Mouse (Mus musculus): ENCODE results near the gene Gprasp1. TPM values are rescaled to one million over a fixed set of nuclear protein-coding genes. Genes with fewer than 3 reads are reported as not detected.

Gene Gprasp1
- polyA plus RNA-seq (2014; fragmentation: Nextera tagmentation; extraction: Ambion mirVana), result 37.7 and 37.9 TPM in 2 replicates

DNA sequence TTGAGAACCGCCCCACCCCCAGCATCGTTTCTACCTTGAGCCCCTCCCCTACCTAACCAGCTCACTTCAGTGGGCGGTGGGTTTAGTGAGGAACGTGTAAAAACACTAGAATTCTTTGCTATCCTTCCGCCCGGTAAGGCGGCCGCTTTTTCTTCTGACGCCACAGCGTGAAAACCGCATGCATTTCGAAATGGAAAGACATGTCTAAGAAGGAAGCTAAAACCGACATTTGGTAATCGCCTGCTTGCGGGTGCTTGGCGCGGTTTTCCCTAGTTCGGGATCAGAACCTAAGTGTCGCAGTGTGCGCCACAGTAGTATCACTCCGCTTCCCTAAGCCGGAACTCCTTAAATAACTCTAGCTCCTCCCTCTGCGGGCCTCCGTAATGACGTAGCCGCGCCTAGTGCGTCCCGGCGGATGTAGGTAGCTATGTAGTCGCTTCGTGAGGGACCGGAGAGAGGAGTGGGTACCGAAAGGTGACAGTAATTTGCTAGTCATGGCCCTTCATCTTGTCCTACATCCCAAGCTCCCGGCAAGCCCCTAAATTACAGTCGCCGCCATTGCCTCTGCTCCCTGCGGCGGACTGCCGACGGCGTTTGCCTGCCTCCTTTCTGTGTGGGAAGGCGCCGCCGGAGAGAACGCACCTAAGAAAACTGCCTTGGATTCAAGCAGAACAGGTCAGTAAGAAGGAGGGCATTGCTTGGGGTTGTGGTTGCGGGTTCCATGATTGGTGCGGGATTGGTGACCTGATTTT lies at the start of gene Gprasp1, which contains the start of gene Armcx5:
TSS of gene Gprasp1 (plus strand) at position 430 of the 752 bp plus-strand sequence.
TSS of gene Armcx5 (plus strand) at position 430 of the 752 bp plus-strand sequence.
- peak within 1 kb of the TSS; percentile 67 to 76 for H3K4me3 ChIP-seq (ENCODE audit: control insufficient read depth in 1 of 2, insufficient read depth in 1 of 2, low read depth in 1 of 2, low read length in 2 of 2)
- peak; percentile 83 for ATAC-seq (ENCODE audit: insufficient number of reproducible peaks, insufficient read depth, low FRiP score, low read depth)
- peak within 1 kb of the TSS; percentile 65 for H3K4me2 ChIP-seq (ENCODE audit: low read length)
- H3K4me1 ChIP-seq (ENCODE audit: control insufficient read depth in 2 of 2, insufficient read depth in 2 of 2, low read length in 2 of 2), result no peaks in the 10 kb centered on the region
- H3K9me3 ChIP-seq (ENCODE audit: control insufficient read depth, low read length), result no peaks in the 10 kb centered on the region
- H3K9ac ChIP-seq (ENCODE audit: low read length), result peak within 1 kb of the TSS; percentile 80
- H3K27me3 ChIP-seq (ENCODE audit: control insufficient read depth, insufficient read depth, low read length), result no peaks in the 10 kb centered on the region
- 14% methylated on average over 48 of the region's 48 CpGs for WGBS
- H3K36me3 ChIP-seq (ENCODE audit: control insufficient read depth, insufficient read depth, low read length), result peaks cover 20% of the 10 kb centered on the region; the same call in 1 of the 2 replicates
- H3K27ac ChIP-seq (replicated peaks in 1 of 2; ENCODE audit: control insufficient read depth in 1 of 2, insufficient read depth in 1 of 2, low read depth in 2 of 2, low read length in 2 of 2), result peak within 1 kb of the TSS; percentile 81 to 95

- no peak within 1 kb of the TSS for H3K9ac ChIP-seq (ENCODE audit: low read length)
- no peaks in the 10 kb centered on the region for H3K9me3 ChIP-seq (ENCODE audit: control insufficient read depth, low read length)
- H3K4me1 ChIP-seq (ENCODE audit: control insufficient read depth in 2 of 2, insufficient read depth in 2 of 2, low read length in 2 of 2), result no peaks in the 10 kb centered on the region
- H3K36me3 ChIP-seq (ENCODE audit: control insufficient read depth, insufficient read depth, low read length), result no peaks in the 10 kb centered on the region
- H3K27me3 ChIP-seq (ENCODE audit: control insufficient read depth, insufficient read depth, low read length), result no peaks in the 10 kb centered on the region
- no peak within 1 kb of the TSS for H3K27ac ChIP-seq (replicated peaks in 1 of 2; ENCODE audit: control insufficient read depth in 1 of 2, insufficient read depth in 1 of 2, low read depth in 2 of 2, low read length in 2 of 2)
- 58% methylated on average over 1 of the region's 1 CpGs for WGBS
- H3K4me3 ChIP-seq (ENCODE audit: control insufficient read depth in 1 of 2, insufficient read depth in 1 of 2, low read depth in 1 of 2, low read length in 2 of 2), result no peak within 1 kb of the TSS
- ATAC-seq (ENCODE audit: insufficient number of reproducible peaks, insufficient read depth, low FRiP score, low read depth), result no peak
- H3K4me2 ChIP-seq (ENCODE audit: low read length), result no peak within 1 kb of the TSS
Observed at GRCm38 (mm10) chrX:135693633-135694032, 48.9 kb upstream of the Gprasp1 start, which contains the start of gene Tcp11x2. Gene Tcp11x2, minus strand, starts transcription at chrX:135693790.

DNA sequence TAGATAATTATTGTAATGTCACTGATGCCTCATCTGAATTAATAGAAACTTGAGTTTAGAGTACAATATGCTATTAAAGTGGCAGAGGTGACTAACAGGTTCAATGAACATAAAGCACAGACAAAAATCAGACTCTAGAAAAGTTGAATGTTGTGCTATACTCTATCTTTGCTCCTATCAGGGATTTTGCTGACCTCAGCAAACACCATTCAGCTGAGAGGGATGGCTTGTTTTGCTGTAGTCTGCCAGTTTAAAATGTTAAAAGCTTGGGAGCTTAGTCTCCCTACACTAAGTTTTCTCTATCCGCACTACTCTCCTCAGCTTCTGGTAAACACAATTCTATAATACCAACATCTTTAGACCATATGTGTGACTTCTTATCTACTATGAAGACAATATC lies 39.4 kb upstream of the Gprasp1 start:
- H3K36me3 ChIP-seq (ENCODE audit: control insufficient read depth, insufficient read depth, low read length), result no peaks in the 10 kb centered on the region
- H3K9ac ChIP-seq (ENCODE audit: low read length), result no peak overlapping the region
- no peak for ATAC-seq (ENCODE audit: insufficient number of reproducible peaks, insufficient read depth, low FRiP score, low read depth)
- H3K4me2 ChIP-seq (ENCODE audit: low read length), result no peak overlapping the region
- H3K27me3 ChIP-seq (ENCODE audit: control insufficient read depth, insufficient read depth, low read length), result no peaks in the 10 kb centered on the region
- no peak overlapping the region for H3K4me3 ChIP-seq (ENCODE audit: control insufficient read depth in 1 of 2, insufficient read depth in 1 of 2, low read depth in 1 of 2, low read length in 2 of 2)
- WGBS, result 78% methylated on average over 1 of the region's 1 CpGs
- no peaks in the 10 kb centered on the region for H3K4me1 ChIP-seq (ENCODE audit: control insufficient read depth in 2 of 2, insufficient read depth in 2 of 2, low read length in 2 of 2)
- H3K9me3 ChIP-seq (ENCODE audit: control insufficient read depth, low read length), result no peaks in the 10 kb centered on the region
- no peak overlapping the region for H3K27ac ChIP-seq (replicated peaks in 1 of 2; ENCODE audit: control insufficient read depth in 1 of 2, insufficient read depth in 1 of 2, low read depth in 2 of 2, low read length in 2 of 2)

DNA sequence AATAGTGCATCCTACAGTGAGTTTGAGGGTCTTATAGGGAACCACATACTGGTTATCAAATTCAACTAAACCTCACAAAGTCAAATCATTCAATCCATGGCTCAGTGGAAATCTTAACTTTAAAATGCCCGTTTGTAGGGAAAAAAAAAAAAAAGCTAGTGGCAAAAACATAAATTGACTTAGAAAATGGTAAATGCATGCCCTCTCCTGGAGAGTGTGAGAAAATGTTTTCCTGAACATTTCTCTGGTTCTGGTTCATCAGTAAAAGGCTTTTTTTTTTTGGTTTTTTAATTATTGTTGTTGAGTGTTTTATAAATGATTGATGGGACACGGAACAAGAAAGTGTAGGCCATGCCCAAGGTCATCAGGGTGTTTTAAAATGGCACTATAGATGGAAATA lies 38.2 kb upstream of the Gprasp1 start:
- no peak overlapping the region for H3K4me2 ChIP-seq (ENCODE audit: low read length)
- no peak overlapping the region for H3K4me3 ChIP-seq (ENCODE audit: control insufficient read depth in 1 of 2, insufficient read depth in 1 of 2, low read depth in 1 of 2, low read length in 2 of 2)
- no peaks in the 10 kb centered on the region for H3K4me1 ChIP-seq (ENCODE audit: control insufficient read depth in 2 of 2, insufficient read depth in 2 of 2, low read length in 2 of 2)
- H3K36me3 ChIP-seq (ENCODE audit: control insufficient read depth, insufficient read depth, low read length), result no peaks in the 10 kb centered on the region
- H3K27me3 ChIP-seq (ENCODE audit: control insufficient read depth, insufficient read depth, low read length), result no peaks in the 10 kb centered on the region
- ATAC-seq (ENCODE audit: insufficient number of reproducible peaks, insufficient read depth, low FRiP score, low read depth), result no peak
- H3K27ac ChIP-seq (replicated peaks in 1 of 2; ENCODE audit: control insufficient read depth in 1 of 2, insufficient read depth in 1 of 2, low read depth in 2 of 2, low read length in 2 of 2), result no peak overlapping the region
- H3K9me3 ChIP-seq (ENCODE audit: control insufficient read depth, low read length), result no peaks in the 10 kb centered on the region
- 20% methylated on average over 2 of the region's 2 CpGs for WGBS
- no peak overlapping the region for H3K9ac ChIP-seq (ENCODE audit: low read length)

GRCm38 (mm10) chrX:135712845-135713244 lies 29.7 kb upstream of the Gprasp1 start:
- WGBS, result 43% methylated on average over 2 of the region's 2 CpGs
- Histone ChIP-seq H3K9ac (ENCODE audit: low read length) (no peak overlapping the region), H3K4me2 (ENCODE audit: low read length) (peak overlapping the region; percentile 30; the same call in 1 of the 2 replicates), H3K4me1 (ENCODE audit: control insufficient read depth in 2 of 2, insufficient read depth in 2 of 2, low read length in 2 of 2) (no peaks in the 10 kb centered on the region), H3K27me3 (ENCODE audit: control insufficient read depth, insufficient read depth, low read length) (no peaks in the 10 kb centered on the region), H3K27ac (replicated peaks in 1 of 2; ENCODE audit: control insufficient read depth in 1 of 2, insufficient read depth in 1 of 2, low read depth in 2 of 2, low read length in 2 of 2) (peak overlapping the region; percentile 54 to 70; a peak in 3 of 4 replicates), H3K36me3 (ENCODE audit: control insufficient read depth, insufficient read depth, low read length) (no peaks in the 10 kb centered on the region), H3K9me3 (ENCODE audit: control insufficient read depth, low read length) (no peaks in the 10 kb centered on the region), H3K4me3 (ENCODE audit: control insufficient read depth in 1 of 2, insufficient read depth in 1 of 2, low read depth in 1 of 2, low read length in 2 of 2) (no peak overlapping the region)
- no peak for ATAC-seq (ENCODE audit: insufficient number of reproducible peaks, insufficient read depth, low FRiP score, low read depth)

DNA sequence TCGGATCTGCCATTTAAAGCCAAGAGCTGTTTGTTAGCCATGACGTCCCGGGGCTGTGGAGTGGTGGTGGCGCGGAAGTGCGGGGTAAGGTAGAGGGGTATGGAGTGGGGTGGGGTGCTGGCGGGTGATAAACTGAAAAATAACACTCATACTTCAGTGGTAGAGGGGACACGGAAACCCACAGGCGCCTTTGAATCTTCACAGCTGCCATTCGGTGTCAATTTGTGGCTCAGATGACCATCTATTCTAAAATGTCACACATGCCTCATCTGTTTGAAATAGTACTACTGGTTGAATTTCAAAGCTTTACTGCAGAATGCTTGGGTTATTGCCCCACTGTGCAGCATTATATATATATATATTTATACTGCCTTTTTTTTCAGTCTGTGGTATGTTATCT lies 17.4 kb upstream of the Gprasp1 start, which contains the start of gene Tmsb15a:
TSS of gene Tmsb15a (minus strand) at position 101 of the 400 bp plus-strand sequence.
- no peaks in the 10 kb centered on the region for H3K9me3 ChIP-seq (ENCODE audit: control insufficient read depth, low read length)
- WGBS, result 83% methylated on average over 10 of the region's 10 CpGs
- H3K4me2 ChIP-seq (ENCODE audit: low read length), result no peak within 1 kb of the TSS
- no peaks in the 10 kb centered on the region for H3K4me1 ChIP-seq (ENCODE audit: control insufficient read depth in 2 of 2, insufficient read depth in 2 of 2, low read length in 2 of 2)
- no peak within 1 kb of the TSS for H3K9ac ChIP-seq (ENCODE audit: low read length)
- H3K4me3 ChIP-seq (ENCODE audit: control insufficient read depth in 1 of 2, insufficient read depth in 1 of 2, low read depth in 1 of 2, low read length in 2 of 2), result no peak within 1 kb of the TSS
- no peak within 1 kb of the TSS for H3K27ac ChIP-seq (replicated peaks in 1 of 2; ENCODE audit: control insufficient read depth in 1 of 2, insufficient read depth in 1 of 2, low read depth in 2 of 2, low read length in 2 of 2)
- no peaks in the 10 kb centered on the region for H3K36me3 ChIP-seq (ENCODE audit: control insufficient read depth, insufficient read depth, low read length)
- no peaks in the 10 kb centered on the region for H3K27me3 ChIP-seq (ENCODE audit: control insufficient read depth, insufficient read depth, low read length)
- ATAC-seq (ENCODE audit: insufficient number of reproducible peaks, insufficient read depth, low FRiP score, low read depth), result no peak

- Histone ChIP-seq H3K4me2 (ENCODE audit: low read length) (no peak overlapping the region), H3K36me3 (ENCODE audit: control insufficient read depth, insufficient read depth, low read length) (no peaks in the 10 kb centered on the region), H3K4me3 (ENCODE audit: control insufficient read depth in 1 of 2, insufficient read depth in 1 of 2, low read depth in 1 of 2, low read length in 2 of 2) (no peak overlapping the region), H3K27ac (replicated peaks in 1 of 2; ENCODE audit: control insufficient read depth in 1 of 2, insufficient read depth in 1 of 2, low read depth in 2 of 2, low read length in 2 of 2) (no peak overlapping the region), H3K9me3 (ENCODE audit: control insufficient read depth, low read length) (no peaks in the 10 kb centered on the region), H3K9ac (ENCODE audit: low read length) (no peak overlapping the region), H3K4me1 (ENCODE audit: control insufficient read depth in 2 of 2, insufficient read depth in 2 of 2, low read length in 2 of 2) (no peaks in the 10 kb centered on the region), H3K27me3 (ENCODE audit: control insufficient read depth, insufficient read depth, low read length) (no peaks in the 10 kb centered on the region)
- WGBS, result 86% methylated on average over 2 of the region's 2 CpGs
- ATAC-seq (ENCODE audit: insufficient number of reproducible peaks, insufficient read depth, low FRiP score, low read depth), result no peak
Observed at GRCm38 (mm10) chrX:135738730-135739520, 3.6 kb upstream of the Gprasp1 start.
